Mouse (Mus musculus): Measurements from ENCODE around the gene Nup205. TPM values are rescaled to one million over a fixed set of nuclear protein-coding genes. Genes with fewer than 3 reads are reported as not detected.
A peak's percentile ranks its signal among the peaks of the same experiment; 100 is the strongest.

Nup205 gene
- polyA plus RNA-seq, 1 experiment from 2014 or later: 73.0 TPM

DNA sequence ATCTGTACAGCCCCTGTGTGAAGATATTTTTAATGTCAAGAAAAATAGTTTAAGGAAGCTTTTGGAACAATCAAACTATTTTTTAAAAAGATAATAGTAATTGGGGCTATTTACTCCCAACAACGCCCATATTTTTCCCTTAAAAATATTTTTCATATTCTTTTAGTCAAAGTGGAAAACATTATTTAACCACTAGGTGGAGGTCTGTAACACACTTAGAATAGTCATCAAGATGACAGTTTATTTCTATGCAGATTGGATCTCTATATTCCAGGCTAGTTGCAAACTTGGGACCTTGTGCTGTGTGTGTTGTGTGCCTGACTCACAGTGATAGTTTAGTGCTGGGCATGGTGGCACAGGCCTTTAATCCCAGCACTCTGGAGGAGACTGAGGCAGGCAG, 52.2 kb downstream of the Nup205 start:
- Histone ChIP-seq H3K4me2 (ENCODE audit: low read depth, low read length, severe bottlenecking) (no peak overlapping the region), H3K36me3 (ENCODE audit: control insufficient read depth, insufficient read depth, low read length) (peaks cover 20% of the 10 kb centered on the region; the same call in 1 of the 2 replicates), H3K9ac (ENCODE audit: low read length) (no peak overlapping the region), H3K4me3 (ENCODE audit: low read depth, low read length) (no peak overlapping the region), H3K9me3 (ENCODE audit: control insufficient read depth, low read length) (no peaks in the 10 kb centered on the region), H3K27ac (ENCODE audit: low read depth, low read length) (no peak overlapping the region), H3K4me1 (replicated peaks; ENCODE audit: control insufficient read depth, insufficient read depth, low read length) (no peaks in the 10 kb centered on the region), H3K27me3 (ENCODE audit: control insufficient read depth, insufficient read depth, low read length) (no peaks in the 10 kb centered on the region)
- DNase-seq (ENCODE audit: low spot score) (no peak), ATAC-seq (replicated peaks; ENCODE audit: low FRiP score) (no peak)
- 90% methylated on average over 1 of the region's 1 CpGs for WGBS

DNA sequence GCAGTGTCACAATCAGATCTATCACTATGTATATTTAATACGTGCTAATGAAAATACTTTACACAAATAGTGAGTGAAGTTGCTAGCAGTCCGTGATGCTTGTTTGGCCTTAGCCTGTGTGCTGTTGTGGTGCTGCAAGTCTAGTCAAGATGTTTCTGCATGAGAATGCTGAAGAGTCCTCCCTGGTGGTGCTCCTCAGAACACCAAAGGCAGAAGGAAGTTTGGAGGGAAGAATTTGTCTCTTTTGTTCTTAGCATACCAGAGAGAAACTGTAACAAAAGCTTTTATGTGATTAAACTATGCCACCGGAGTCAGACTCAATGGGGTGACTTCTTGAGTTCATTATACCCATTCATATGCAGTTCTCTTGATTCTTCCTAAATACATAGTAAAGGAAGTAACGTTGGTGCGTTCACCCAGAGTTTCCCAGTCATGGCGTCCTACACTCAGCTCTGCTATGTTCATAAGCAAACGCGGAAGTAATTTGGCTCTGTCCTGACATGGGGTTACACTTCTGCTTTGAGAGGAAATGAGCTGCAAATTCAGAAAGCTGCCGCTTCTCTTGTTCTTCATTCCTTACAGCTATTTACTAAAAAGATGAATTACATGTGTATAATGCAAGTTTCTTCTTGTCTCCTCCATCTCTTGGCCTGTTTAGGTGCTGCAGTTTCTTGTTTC, 59.0 kb downstream of the Nup205 start:
- 72% methylated on average over 9 of the region's 9 CpGs for WGBS
- H3K4me3 ChIP-seq (ENCODE audit: low read depth, low read length): no peak overlapping the region
- H3K4me2 ChIP-seq (ENCODE audit: low read depth, low read length, severe bottlenecking): no peak overlapping the region
- DNase-seq (ENCODE audit: low spot score) (no peak), ATAC-seq (replicated peaks; ENCODE audit: low FRiP score) (no peak)
- H3K36me3 ChIP-seq (ENCODE audit: control insufficient read depth, insufficient read depth, low read length): peaks cover 19% of the 10 kb centered on the region; the same call in 1 of the 2 replicates
- H3K27me3 ChIP-seq (ENCODE audit: control insufficient read depth, insufficient read depth, low read length): no peaks in the 10 kb centered on the region
- H3K9ac ChIP-seq (ENCODE audit: low read length): no peak overlapping the region
- no peaks in the 10 kb centered on the region for H3K9me3 ChIP-seq (ENCODE audit: control insufficient read depth, low read length)
- no peaks in the 10 kb centered on the region for H3K4me1 ChIP-seq (replicated peaks; ENCODE audit: control insufficient read depth, insufficient read depth, low read length)
- no peak overlapping the region for H3K27ac ChIP-seq (ENCODE audit: low read depth, low read length)

DNA sequence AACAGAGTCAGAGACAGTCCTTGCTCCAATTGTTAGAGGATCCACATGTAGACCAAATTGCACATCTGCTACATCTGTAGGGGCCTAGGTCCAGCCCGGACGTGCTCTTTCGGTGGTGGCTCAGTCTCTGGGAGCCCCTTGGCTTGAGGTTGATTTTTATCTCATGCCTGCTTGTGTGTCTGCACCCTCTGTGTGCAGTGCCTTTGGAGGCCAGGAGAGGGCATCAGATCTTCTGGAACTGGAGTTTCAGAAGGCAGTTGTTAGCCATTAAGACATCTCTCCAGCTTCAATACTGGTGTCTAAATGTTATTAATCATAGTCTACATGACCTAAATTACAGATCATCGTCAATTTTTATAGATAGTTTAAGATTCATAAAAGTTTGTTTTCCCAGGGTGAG, 66.0 kb downstream of the Nup205 start:
- Histone ChIP-seq H3K4me3 (ENCODE audit: low read depth, low read length) (no peak overlapping the region), H3K9me3 (ENCODE audit: control insufficient read depth, low read length) (no peaks in the 10 kb centered on the region), H3K27me3 (ENCODE audit: control insufficient read depth, insufficient read depth, low read length) (no peaks in the 10 kb centered on the region), H3K4me1 (replicated peaks; ENCODE audit: control insufficient read depth, insufficient read depth, low read length) (no peaks in the 10 kb centered on the region), H3K36me3 (ENCODE audit: control insufficient read depth, insufficient read depth, low read length) (peaks cover 29% of the 10 kb centered on the region), H3K4me2 (ENCODE audit: low read depth, low read length, severe bottlenecking) (no peak overlapping the region), H3K27ac (ENCODE audit: low read depth, low read length) (no peak overlapping the region), H3K9ac (ENCODE audit: low read length) (no peak overlapping the region)
- 96% methylated on average over 4 of the region's 4 CpGs for WGBS
- DNase-seq (ENCODE audit: low spot score) (no peak), ATAC-seq (replicated peaks; ENCODE audit: low FRiP score) (no peak)

DNA sequence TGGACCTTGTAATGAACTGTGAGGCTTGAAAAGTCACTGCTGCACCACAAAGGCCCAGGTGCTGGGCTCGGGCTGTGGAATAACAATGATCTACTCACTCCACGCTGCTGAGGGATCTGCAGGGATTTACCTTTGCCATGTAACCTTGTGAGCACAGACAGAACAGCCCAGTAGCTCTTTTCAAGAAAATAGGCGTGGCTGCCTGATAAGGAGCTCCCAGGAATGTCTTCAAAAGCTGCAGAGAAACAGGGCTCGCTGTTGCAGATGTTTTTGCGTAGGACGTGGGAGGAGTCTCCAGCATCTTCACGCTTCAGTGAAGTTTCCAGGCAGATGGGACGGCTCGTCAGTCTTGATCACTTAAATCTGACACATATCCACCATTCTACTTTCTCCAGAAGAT, 66.8 kb downstream of the Nup205 start:
- no peaks in the 10 kb centered on the region for H3K9me3 ChIP-seq (ENCODE audit: control insufficient read depth, low read length)
- 87% methylated on average over 9 of the region's 9 CpGs for WGBS
- no peak overlapping the region for H3K9ac ChIP-seq (ENCODE audit: low read length)
- H3K27me3 ChIP-seq (ENCODE audit: control insufficient read depth, insufficient read depth, low read length): no peaks in the 10 kb centered on the region
- ATAC-seq (replicated peaks; ENCODE audit: low FRiP score) (no peak), DNase-seq (ENCODE audit: low spot score) (no peak)
- H3K36me3 ChIP-seq (ENCODE audit: control insufficient read depth, insufficient read depth, low read length): peaks cover 28% of the 10 kb centered on the region
- no peak overlapping the region for H3K4me3 ChIP-seq (ENCODE audit: low read depth, low read length)
- H3K27ac ChIP-seq (ENCODE audit: low read depth, low read length): no peak overlapping the region
- H3K4me1 ChIP-seq (replicated peaks; ENCODE audit: control insufficient read depth, insufficient read depth, low read length): no peaks in the 10 kb centered on the region
- no peak overlapping the region for H3K4me2 ChIP-seq (ENCODE audit: low read depth, low read length, severe bottlenecking)

DNA sequence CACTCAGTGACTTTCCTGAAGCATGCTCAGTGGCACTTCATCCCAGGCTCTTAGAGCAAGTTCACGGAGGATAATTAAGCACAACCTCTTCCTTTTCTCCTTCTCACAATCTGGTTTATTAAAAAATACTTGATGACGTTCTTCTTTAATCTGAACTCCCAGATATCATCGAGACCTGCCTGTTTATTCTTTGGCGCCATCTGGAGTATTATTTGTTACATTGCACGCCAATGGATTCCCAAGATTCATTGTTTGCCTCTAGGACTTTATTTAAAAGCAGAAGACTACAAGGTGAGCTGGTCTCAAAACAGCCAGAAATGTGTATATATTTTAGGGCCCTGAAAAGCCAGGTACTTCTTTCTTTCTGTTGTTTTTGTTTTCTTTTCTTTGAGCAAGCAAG, 67.9 kb downstream of the Nup205 start:
- H3K4me3 ChIP-seq (ENCODE audit: low read depth, low read length): no peak overlapping the region
- no peak for DNase-seq (ENCODE audit: low spot score)
- H3K27ac ChIP-seq (ENCODE audit: low read depth, low read length): no peak overlapping the region
- H3K9me3 ChIP-seq (ENCODE audit: control insufficient read depth, low read length): no peaks in the 10 kb centered on the region
- H3K4me2 ChIP-seq (ENCODE audit: low read depth, low read length, severe bottlenecking): no peak overlapping the region
- 73% methylated on average over 5 of the region's 5 CpGs for WGBS
- no peak for ATAC-seq (replicated peaks; ENCODE audit: low FRiP score)
- H3K4me1 ChIP-seq (replicated peaks; ENCODE audit: control insufficient read depth, insufficient read depth, low read length): no peaks in the 10 kb centered on the region
- no peak overlapping the region for H3K9ac ChIP-seq (ENCODE audit: low read length)
- H3K36me3 ChIP-seq (ENCODE audit: control insufficient read depth, insufficient read depth, low read length): peaks cover 24% of the 10 kb centered on the region
- H3K27me3 ChIP-seq (ENCODE audit: control insufficient read depth, insufficient read depth, low read length): no peaks in the 10 kb centered on the region

DNA sequence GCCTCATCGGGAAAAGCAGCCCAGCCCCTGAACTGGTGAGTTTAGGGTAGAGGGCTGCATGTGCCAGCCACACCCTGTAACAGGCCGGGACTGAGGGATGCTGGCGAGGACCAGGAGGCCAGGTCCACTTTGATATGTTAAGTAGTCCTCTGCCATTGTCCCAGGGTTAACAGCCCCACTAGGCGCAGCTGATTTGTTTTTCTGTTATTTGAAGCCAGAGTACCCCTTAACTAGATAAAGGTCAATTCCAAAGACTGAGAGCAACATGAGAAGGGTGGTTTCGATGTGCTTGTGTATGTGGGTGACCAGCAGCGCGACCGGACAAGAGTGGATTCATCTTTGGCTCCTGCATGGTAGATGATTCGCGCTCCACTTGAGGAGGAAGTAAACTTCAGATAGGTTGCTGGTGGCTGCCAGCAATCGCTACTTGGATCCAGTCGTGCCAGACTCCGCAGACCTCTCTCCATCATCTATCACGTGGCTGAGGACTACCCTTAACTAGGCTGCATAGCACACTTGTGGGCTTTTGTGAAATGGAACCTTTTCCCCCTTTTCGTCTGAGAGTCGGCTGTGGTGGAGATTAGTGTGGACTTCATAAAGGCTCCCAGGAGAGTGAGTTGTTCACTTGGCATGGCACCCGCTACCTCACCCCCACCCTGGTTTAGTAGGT, 74.7 kb downstream of the Nup205 start:
- DNase-seq (ENCODE audit: low spot score) (no peak), ATAC-seq (replicated peaks; ENCODE audit: low FRiP score) (peak; percentile 13; the same call in 1 of the 2 replicates)
- Histone ChIP-seq H3K4me2 (ENCODE audit: low read depth, low read length, severe bottlenecking) (peak overlapping the region; percentile 69), H3K9ac (ENCODE audit: low read length) (peak overlapping the region; percentile 42; the same call in 1 of the 2 replicates), H3K36me3 (ENCODE audit: control insufficient read depth, insufficient read depth, low read length) (no peaks in the 10 kb centered on the region), H3K4me3 (ENCODE audit: low read depth, low read length) (peak overlapping the region; percentile 77; the same call in 1 of the 2 replicates), H3K27me3 (ENCODE audit: control insufficient read depth, insufficient read depth, low read length) (no peaks in the 10 kb centered on the region), H3K27ac (ENCODE audit: low read depth, low read length) (0 out of 2 replicates have a peak overlapping the region, but pooled peaks have one; percentile 15), H3K9me3 (ENCODE audit: control insufficient read depth, low read length) (no peaks in the 10 kb centered on the region), H3K4me1 (replicated peaks; ENCODE audit: control insufficient read depth, insufficient read depth, low read length) (peaks cover 9% of the 10 kb centered on the region)
- 62% methylated on average over 17 of the region's 17 CpGs for WGBS

DNA sequence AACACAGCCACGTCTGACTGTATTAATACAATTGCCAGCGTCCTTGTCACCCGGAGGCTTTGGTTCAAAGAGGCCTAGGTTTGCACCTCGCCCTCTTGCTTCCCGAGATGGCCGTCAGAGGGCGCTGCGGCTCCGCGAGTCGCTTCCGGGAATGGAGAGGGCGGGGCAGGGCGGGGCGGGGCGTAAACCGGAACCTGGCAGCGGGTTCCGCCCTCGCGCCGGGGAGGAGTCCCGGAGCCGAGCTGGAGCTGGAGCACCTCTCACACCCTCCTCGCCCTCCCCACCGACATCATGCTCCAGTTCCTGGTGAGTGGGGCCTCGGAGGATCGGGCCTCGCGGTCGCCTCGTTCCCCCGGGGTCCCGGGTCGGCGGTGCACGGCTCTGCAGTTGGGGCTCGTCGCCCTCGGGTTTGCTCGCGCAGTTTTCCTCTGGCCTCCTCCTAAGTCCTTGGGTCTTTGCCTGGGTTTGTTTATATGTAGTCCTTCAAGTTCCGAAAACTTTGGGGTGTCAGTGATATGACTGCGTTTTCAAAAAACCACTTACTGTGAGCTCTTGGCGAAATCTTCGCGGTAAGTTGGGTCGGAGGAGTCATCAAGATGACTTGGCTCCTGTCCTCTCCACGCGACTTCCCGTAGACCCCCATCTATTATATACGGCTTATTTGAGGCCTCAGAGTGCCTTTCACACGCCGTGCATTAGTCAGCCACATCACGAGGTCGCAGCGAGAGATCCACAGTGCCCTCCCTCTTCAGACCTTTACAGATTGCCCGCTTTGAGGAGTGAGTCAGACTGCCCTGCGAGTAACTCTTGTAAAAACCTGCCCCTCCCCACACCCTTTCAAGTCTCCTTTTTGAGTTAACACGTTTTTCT, 75.5 kb downstream of the Nup205 start:
- peak overlapping the region; percentile 66 for H3K27ac ChIP-seq (ENCODE audit: low read depth, low read length)
- H3K36me3 ChIP-seq (ENCODE audit: control insufficient read depth, insufficient read depth, low read length): no peaks in the 10 kb centered on the region
- H3K4me3 ChIP-seq (ENCODE audit: low read depth, low read length): peak overlapping the region; percentile 77
- H3K9me3 ChIP-seq (ENCODE audit: control insufficient read depth, low read length): no peaks in the 10 kb centered on the region
- peak overlapping the region; percentile 83 for H3K9ac ChIP-seq (ENCODE audit: low read length)
- DNase-seq (ENCODE audit: low spot score) (peak; percentile 96), ATAC-seq (replicated peaks; ENCODE audit: low FRiP score) (peak; percentile 90)
- no peaks in the 10 kb centered on the region for H3K27me3 ChIP-seq (ENCODE audit: control insufficient read depth, insufficient read depth, low read length)
- H3K4me1 ChIP-seq (replicated peaks; ENCODE audit: control insufficient read depth, insufficient read depth, low read length): peaks cover 9% of the 10 kb centered on the region
- WGBS: under 1% methylated on average over 60 of the region's 60 CpGs
- H3K4me2 ChIP-seq (ENCODE audit: low read depth, low read length, severe bottlenecking): peak overlapping the region; percentile 69

DNA sequence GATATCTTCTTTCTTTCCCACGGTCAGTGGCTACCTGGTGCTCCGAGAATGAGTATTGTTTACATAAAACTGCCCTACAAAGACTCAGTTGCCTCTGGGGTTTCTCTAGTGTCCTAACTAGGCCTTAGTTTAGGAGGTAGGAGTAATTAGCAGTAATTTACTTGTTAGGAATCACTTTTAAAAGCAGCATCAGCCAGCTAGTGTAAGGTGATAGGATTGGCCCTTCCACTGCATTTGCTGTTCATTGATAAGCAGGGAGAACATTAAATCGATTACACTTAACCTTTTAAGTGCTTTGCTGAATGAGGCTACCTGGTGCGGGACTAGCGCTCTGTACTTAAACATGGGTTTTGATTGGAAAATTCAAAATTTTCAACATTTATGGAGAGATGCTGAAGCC, 76.3 kb downstream of the Nup205 start:
- Histone ChIP-seq H3K36me3 (ENCODE audit: control insufficient read depth, insufficient read depth, low read length) (no peaks in the 10 kb centered on the region), H3K9ac (ENCODE audit: low read length) (peak overlapping the region; percentile 83), H3K4me3 (ENCODE audit: low read depth, low read length) (peak overlapping the region; percentile 77), H3K27ac (ENCODE audit: low read depth, low read length) (no peak overlapping the region), H3K4me1 (replicated peaks; ENCODE audit: control insufficient read depth, insufficient read depth, low read length) (peaks cover 9% of the 10 kb centered on the region), H3K27me3 (ENCODE audit: control insufficient read depth, insufficient read depth, low read length) (no peaks in the 10 kb centered on the region), H3K4me2 (ENCODE audit: low read depth, low read length, severe bottlenecking) (peak overlapping the region; percentile 69), H3K9me3 (ENCODE audit: control insufficient read depth, low read length) (no peaks in the 10 kb centered on the region)
- DNase-seq (ENCODE audit: low spot score) (no peak), ATAC-seq (replicated peaks; ENCODE audit: low FRiP score) (no peak)
- 44% methylated on average over 5 of the region's 5 CpGs for WGBS
